Mouse (Mus musculus) heart, embryonic 13.5 days (tissue): ENCODE results near the gene Crybg1. TPM values are rescaled to one million over a fixed set of nuclear protein-coding genes. Genes with fewer than 3 reads are reported as not detected.
A peak's percentile ranks its signal among the peaks of the same experiment; 100 is the strongest.

Experiments used
- ATAC-seq: fragments of 200-750 bp; cut with Nextera tagmentation; 2 replicates; pipeline ENCODE4 v1.8.0; 2017; ENCODE audit warnings: moderate TSS enrichment; ENCODE audit not compliant: insufficient number of reproducible peaks, low FRiP score, low TSS enrichment; ENCODE audit errors: extremely low read depth
- H3K27ac ChIP-seq: fragments of 300-500 bp; sonication (generic); replicated peaks from 2 replicates; pipeline ENCODE4 v1.5.1; 2015; ENCODE audit warnings: moderate library complexity, mild to moderate bottlenecking, inconsistent platforms
- H3K27me3 ChIP-seq: fragments of 300-500 bp; sonication (generic); replicated peaks from 2 replicates; pipeline ENCODE4 v1.6.1; 2015; ENCODE audit warnings: mild to moderate bottlenecking, inconsistent platforms
- H3K36me3 ChIP-seq: fragments of 300-500 bp; sonication (generic); 2 replicates; pipeline ENCODE4 v1.6.1; 2015; ENCODE audit warnings: mild to moderate bottlenecking, inconsistent platforms
- H3K4me1 ChIP-seq: fragments of 300-500 bp; sonication (generic); 2 replicates; pipeline ENCODE4 v1.6.1; 2015; ENCODE audit warnings: inconsistent platforms
- H3K4me2 ChIP-seq: fragments of 300-500 bp; sonication (generic); 2 replicates; pipeline ENCODE4 v1.6.1; 2015; ENCODE audit warnings: inconsistent platforms, mild to moderate bottlenecking, moderate library complexity
- H3K4me3 ChIP-seq: fragments of 300-500 bp; sonication (generic); 2 replicates; pipeline ENCODE4 v1.5.1; 2015; ENCODE audit warnings: moderate library complexity, mild to moderate bottlenecking, inconsistent platforms
- H3K9ac ChIP-seq: fragments of 300-500 bp; sonication (generic); 2 replicates; pipeline ENCODE4 v1.6.1; 2015; ENCODE audit warnings: inconsistent platforms, mild to moderate bottlenecking, moderate library complexity
- H3K9me3 ChIP-seq: fragments of 300-500 bp; sonication (generic); 2 replicates; pipeline ENCODE4 v1.6.1; 2016; ENCODE audit warnings: inconsistent platforms
- WGBS: fragments of 180-500 bp; shearing (Covaris S2); methylation state at CpG from one replicate; pipeline ENCODE4 v1.1.7; 2015; ENCODE audit warnings: mixed read lengths; 5-methylcytosine and 5-hydroxymethylcytosine counted together
- polyA plus RNA-seq: library from polyadenylated mRNA; unstranded; fragments of >200 nt; fragmentation: Nextera tagmentation; extraction: Ambion mirVana; gene quantifications from 2 replicates; pipeline ENCODE4 v1.2.1, GENCODE M21; 2015

Gene Crybg1
- polyA plus RNA-seq, 1 experiment from 2014 or later = 0.08 TPM

- H3K27me3 ChIP-seq = no peaks in the 10 kb centered on the region
- 76% methylated on average over 2 of the region's 2 CpGs for WGBS
These were observed 56.9 kb downstream of the Crybg1 start for GRCm38 (mm10) chr10:44091757-44092156.

DNA sequence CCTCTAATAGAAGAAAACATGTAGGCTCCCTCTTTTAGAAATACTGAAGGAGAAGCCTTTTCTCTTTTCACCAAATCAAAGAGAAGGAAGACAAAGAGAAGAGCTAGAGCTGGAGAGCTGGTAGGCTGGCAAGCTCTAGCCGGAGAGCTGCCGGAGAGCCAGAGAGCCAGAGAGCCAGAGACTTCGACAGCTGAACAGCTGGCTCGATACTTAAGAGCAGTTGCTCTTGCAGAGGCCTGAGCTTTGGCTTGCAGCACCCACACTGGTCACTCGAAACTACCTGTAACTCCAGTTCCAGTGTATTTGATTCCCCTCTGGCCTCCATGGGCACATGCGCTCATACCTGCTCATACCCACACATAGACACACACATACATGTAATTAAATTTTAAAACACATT lies 68.3 kb downstream of the Crybg1 start:
- H3K4me2 ChIP-seq = no peak overlapping the region
- no peak overlapping the region for H3K4me3 ChIP-seq
- no peaks in the 10 kb centered on the region for H3K36me3 ChIP-seq
- ATAC-seq = no peak
- no peaks in the 10 kb centered on the region for H3K27me3 ChIP-seq
- no peak overlapping the region for H3K27ac ChIP-seq
- WGBS = 60% methylated on average over 6 of the region's 6 CpGs
- no peak overlapping the region for H3K9ac ChIP-seq
- H3K9me3 ChIP-seq = no peaks in the 10 kb centered on the region
- no peaks in the 10 kb centered on the region for H3K4me1 ChIP-seq

More at GRCm38 (mm10) chr10:44091757-44092156, 56.9 kb downstream of the Crybg1 start:
- H3K9me3 ChIP-seq = peaks cover 17% of the 10 kb centered on the region
- H3K36me3 ChIP-seq = no peaks in the 10 kb centered on the region
- no peak overlapping the region for H3K4me3 ChIP-seq
- no peaks in the 10 kb centered on the region for H3K4me1 ChIP-seq
- H3K27ac ChIP-seq = no peak overlapping the region
- H3K4me2 ChIP-seq = no peak overlapping the region
- ATAC-seq = no peak
- H3K9ac ChIP-seq = no peak overlapping the region

DNA sequence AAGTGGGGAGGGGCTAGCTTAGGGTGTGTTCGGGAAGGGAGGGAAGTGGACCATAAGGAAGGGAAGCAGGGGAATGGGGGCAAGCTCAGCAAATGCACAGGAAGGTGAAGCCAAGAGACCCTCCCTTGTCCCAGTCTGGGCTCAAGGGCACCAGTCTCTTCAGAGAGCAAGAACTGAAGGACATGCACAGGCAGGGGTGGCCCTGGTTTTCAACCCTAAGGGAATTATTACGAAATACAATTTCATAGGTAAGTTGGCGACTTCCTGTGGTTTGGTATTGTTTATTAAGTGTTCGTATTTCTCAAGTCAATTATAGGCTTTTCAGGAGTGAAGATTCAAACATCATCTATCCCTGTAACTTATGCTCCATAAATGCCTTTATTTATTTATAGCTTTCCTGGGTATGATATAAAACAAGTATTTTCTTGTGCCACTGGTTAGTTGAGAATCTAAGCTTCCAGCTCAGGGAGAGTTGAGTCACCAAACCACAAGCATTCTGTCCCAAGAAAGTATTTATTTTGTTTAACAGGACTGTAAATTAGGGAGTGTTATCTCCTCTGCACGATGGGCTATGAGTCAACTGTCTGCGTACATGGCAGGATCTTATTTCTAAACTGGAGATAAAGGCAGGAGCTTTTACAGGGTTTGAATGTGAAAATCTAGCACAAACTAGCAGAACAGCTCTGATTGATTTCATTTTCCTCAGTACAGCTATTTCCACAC lies 69.7 kb downstream of the Crybg1 start:
- ATAC-seq = no peak
- H3K9me3 ChIP-seq = no peaks in the 10 kb centered on the region
- no peaks in the 10 kb centered on the region for H3K27me3 ChIP-seq
- no peak overlapping the region for H3K9ac ChIP-seq
- WGBS = 55% methylated on average over 6 of the region's 6 CpGs
- no peak overlapping the region for H3K27ac ChIP-seq
- H3K4me3 ChIP-seq = no peak overlapping the region
- no peak overlapping the region for H3K4me2 ChIP-seq
- no peaks in the 10 kb centered on the region for H3K36me3 ChIP-seq
- H3K4me1 ChIP-seq = no peaks in the 10 kb centered on the region

DNA sequence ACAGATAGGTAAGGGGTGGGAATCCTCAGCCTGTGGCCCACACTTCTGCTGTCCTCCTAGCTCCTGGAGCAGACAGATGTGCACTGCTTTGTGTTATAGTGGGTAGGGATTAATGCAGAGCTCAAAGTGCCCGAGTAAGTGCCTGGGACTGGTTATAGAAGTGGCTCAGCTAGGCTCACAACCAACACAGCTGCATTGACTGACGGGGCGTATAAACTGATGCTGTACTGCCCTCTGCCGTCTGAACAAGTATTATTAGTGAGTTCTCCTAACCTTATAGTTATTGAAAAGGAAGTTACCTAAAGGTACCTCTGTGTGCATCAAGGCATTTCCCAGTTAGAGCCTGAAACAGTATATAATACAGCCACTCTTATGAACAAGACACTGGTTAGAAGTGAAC lies 77.6 kb downstream of the Crybg1 start:
- no peak; the same call in 1 of the 2 replicates for ATAC-seq
- Histone ChIP-seq H3K4me1 (no peaks in the 10 kb centered on the region), H3K4me2 (no peak overlapping the region), H3K27me3 (no peaks in the 10 kb centered on the region), H3K36me3 (no peaks in the 10 kb centered on the region), H3K9me3 (no peaks in the 10 kb centered on the region), H3K27ac (no peak overlapping the region), H3K4me3 (no peak overlapping the region), H3K9ac (no peak overlapping the region)
- 3% methylated on average over 4 of the region's 4 CpGs for WGBS

DNA sequence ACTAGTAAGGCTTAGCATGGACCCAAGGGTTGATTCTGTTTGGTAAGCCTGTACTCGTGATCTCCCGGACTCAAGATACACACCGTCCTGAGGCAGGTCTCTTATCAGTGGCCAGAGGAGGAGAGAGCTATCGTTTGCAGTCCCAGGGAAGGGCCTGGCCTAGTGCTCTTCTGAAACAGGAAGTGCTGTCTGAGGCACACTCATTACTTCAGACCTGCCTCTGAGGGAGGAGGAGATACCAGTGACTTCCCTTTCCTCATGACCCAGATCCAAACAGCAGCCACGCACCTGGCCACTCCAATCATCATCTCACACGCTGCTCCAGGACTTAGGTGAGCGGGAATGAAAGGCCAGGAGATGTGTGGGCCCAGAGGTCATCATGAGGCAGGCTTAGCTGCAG lies 79.5 kb downstream of the Crybg1 start:
- no peaks in the 10 kb centered on the region for H3K4me1 ChIP-seq
- H3K9ac ChIP-seq = no peak overlapping the region
- H3K4me3 ChIP-seq = no peak overlapping the region
- no peaks in the 10 kb centered on the region for H3K36me3 ChIP-seq
- no peak overlapping the region for H3K27ac ChIP-seq
- ATAC-seq = no peak
- H3K27me3 ChIP-seq = no peaks in the 10 kb centered on the region
- 44% methylated on average over 7 of the region's 7 CpGs for WGBS
- H3K9me3 ChIP-seq = no peaks in the 10 kb centered on the region
- no peak overlapping the region for H3K4me2 ChIP-seq

- Histone ChIP-seq H3K36me3 (no peaks in the 10 kb centered on the region), H3K9ac (no peak overlapping the region), H3K4me3 (no peak overlapping the region), H3K27me3 (no peaks in the 10 kb centered on the region), H3K4me1 (no peaks in the 10 kb centered on the region), H3K4me2 (no peak overlapping the region), H3K9me3 (no peaks in the 10 kb centered on the region), H3K27ac (no peak overlapping the region)
- 76% methylated on average over 6 of the region's 6 CpGs for WGBS
- ATAC-seq = no peak
These were observed 82.7 kb downstream of the Crybg1 start for GRCm38 (mm10) chr10:44065848-44066360.

GRCm38 (mm10) chr10:44062981-44063380 lies 85.7 kb downstream of the Crybg1 start:
- 85% methylated on average over 4 of the region's 4 CpGs for WGBS
- Histone ChIP-seq H3K9me3 (no peaks in the 10 kb centered on the region), H3K36me3 (no peaks in the 10 kb centered on the region), H3K4me3 (no peak overlapping the region), H3K27ac (no peak overlapping the region), H3K27me3 (no peaks in the 10 kb centered on the region), H3K4me2 (no peak overlapping the region), H3K4me1 (no peaks in the 10 kb centered on the region), H3K9ac (no peak overlapping the region)
- no peak for ATAC-seq

DNA sequence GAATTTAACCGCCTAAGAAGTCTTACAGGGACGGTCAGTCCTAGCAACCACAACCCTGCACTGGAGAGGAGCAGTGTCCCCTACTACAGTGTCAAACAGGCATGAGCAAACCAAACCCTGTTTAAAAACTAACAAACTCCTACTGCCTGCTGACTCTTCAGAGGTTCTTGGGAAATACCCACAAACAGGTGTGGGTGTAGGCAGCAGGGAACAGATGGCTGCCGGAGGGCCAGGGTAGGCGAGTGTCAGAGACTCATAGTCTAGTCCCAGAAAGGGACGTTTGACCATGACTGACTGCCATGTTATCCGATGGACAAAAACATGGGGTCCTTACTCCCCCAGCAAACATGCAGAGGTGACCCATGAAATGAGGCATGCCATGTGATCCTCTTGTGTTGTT lies 97.7 kb downstream of the Crybg1 start:
- Histone ChIP-seq H3K4me2 (no peak overlapping the region), H3K27ac (no peak overlapping the region), H3K27me3 (no peaks in the 10 kb centered on the region), H3K4me3 (no peak overlapping the region), H3K36me3 (no peaks in the 10 kb centered on the region), H3K9ac (no peak overlapping the region), H3K4me1 (no peaks in the 10 kb centered on the region), H3K9me3 (no peaks in the 10 kb centered on the region)
- WGBS = 83% methylated on average over 6 of the region's 6 CpGs
- no peak for ATAC-seq

GRCm38 (mm10) chr10:44044727-44045126 lies 103.9 kb downstream of the Crybg1 start:
- ATAC-seq = no peak
- Histone ChIP-seq H3K27ac (no peak overlapping the region), H3K4me1 (no peaks in the 10 kb centered on the region), H3K4me3 (no peak overlapping the region), H3K27me3 (no peaks in the 10 kb centered on the region), H3K9me3 (no peaks in the 10 kb centered on the region), H3K9ac (no peak overlapping the region), H3K4me2 (no peak overlapping the region), H3K36me3 (no peaks in the 10 kb centered on the region)
- 65% methylated on average over 4 of the region's 4 CpGs for WGBS

DNA sequence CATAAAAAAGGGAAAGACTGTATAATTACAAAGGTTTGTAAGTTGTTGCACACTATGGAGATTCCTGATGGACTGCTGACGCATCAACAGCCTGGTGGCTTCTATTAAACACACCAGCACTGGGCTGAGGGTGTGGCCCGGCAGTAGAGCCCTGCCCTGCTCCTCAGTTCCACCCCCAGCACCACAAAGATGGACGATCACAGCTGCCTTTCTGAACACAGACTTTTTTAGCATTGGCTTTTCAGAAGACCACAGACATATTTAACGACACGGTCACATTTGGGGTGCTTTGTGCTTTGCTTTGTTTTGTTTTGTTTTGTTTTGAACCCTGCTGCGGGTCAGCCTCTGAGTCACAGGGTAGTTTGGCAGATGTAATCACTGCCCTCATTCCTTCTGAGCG lies 105.0 kb downstream of the Crybg1 start:
- Histone ChIP-seq H3K36me3 (no peaks in the 10 kb centered on the region), H3K4me2 (no peak overlapping the region), H3K4me3 (no peak overlapping the region), H3K27ac (no peak overlapping the region), H3K27me3 (no peaks in the 10 kb centered on the region), H3K9me3 (no peaks in the 10 kb centered on the region), H3K9ac (no peak overlapping the region), H3K4me1 (no peaks in the 10 kb centered on the region)
- 65% methylated on average over 7 of the region's 7 CpGs for WGBS
- ATAC-seq = no peak

DNA sequence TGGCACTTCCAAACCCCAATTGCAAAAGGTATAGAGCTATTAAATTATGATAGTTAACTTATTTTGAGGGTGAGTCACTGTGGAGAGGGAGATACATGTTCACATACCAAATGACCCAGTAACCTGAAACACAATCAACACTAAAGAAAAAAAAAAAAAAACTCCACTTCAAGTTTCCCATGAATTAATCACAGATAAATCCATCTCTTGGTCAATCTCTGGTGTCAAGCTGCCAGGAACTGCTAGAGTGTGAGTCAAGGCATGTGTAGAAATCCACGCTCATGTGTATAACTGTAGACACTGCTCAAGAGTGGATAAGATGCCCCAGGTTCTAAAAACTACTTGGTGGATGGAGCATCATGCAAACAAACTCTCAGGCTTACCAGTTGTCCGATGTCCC lies 109.5 kb downstream of the Crybg1 start:
- Histone ChIP-seq H3K27ac (no peak overlapping the region), H3K9me3 (no peaks in the 10 kb centered on the region), H3K4me2 (no peak overlapping the region), H3K36me3 (no peaks in the 10 kb centered on the region), H3K4me1 (no peaks in the 10 kb centered on the region), H3K4me3 (no peak overlapping the region), H3K27me3 (no peaks in the 10 kb centered on the region), H3K9ac (no peak overlapping the region)
- WGBS = 74% methylated on average over 2 of the region's 2 CpGs
- no peak for ATAC-seq

- H3K4me2 ChIP-seq = peak overlapping the region; percentile 38
- no peaks in the 10 kb centered on the region for H3K9me3 ChIP-seq
- H3K4me3 ChIP-seq = peak overlapping the region; percentile 21; the same call in 1 of the 2 replicates
- H3K36me3 ChIP-seq = no peaks in the 10 kb centered on the region
- H3K27me3 ChIP-seq = no peaks in the 10 kb centered on the region
- H3K27ac ChIP-seq = no peak overlapping the region
- no peak overlapping the region for H3K9ac ChIP-seq
- WGBS = 33% methylated on average over 11 of the region's 11 CpGs
- no peaks in the 10 kb centered on the region for H3K4me1 ChIP-seq
- no peak for ATAC-seq
These were observed 110.6 kb downstream of the Crybg1 start for GRCm38 (mm10) chr10:44037918-44038544.
